Mouse (Mus musculus) embryonic facial prominence, embryonic 13.5 days (tissue): ENCODE measurements at regions not wholly inside any gene's neighbourhood (a gene's known extent, or its start where the extent isn't known, plus 50 kb on each side); places are given as distances from the start of the nearest gene placed in this dataset.

Source experiments
- ATAC-seq: fragments of 200-750 bp; cut with Nextera tagmentation; 2 replicates; pipeline ENCODE4 v1.8.0; 2017; ENCODE audit warnings: low read depth; ENCODE audit not compliant: insufficient number of reproducible peaks, insufficient read depth, low FRiP score, low TSS enrichment
- H3K27ac ChIP-seq: fragments of 300-500 bp; sonication (generic); 2 replicates; pipeline ENCODE4 v1.5.1; 2015; ENCODE audit warnings: moderate library complexity, mild to moderate bottlenecking, inconsistent platforms
- H3K27me3 ChIP-seq: fragments of 300-500 bp; sonication (generic); 2 replicates; pipeline ENCODE4 v1.6.1; 2015; ENCODE audit warnings: mild to moderate bottlenecking, inconsistent platforms
- H3K36me3 ChIP-seq: fragments of 300-500 bp; sonication (generic); 2 replicates; pipeline ENCODE4 v1.6.1; 2015; ENCODE audit warnings: mild to moderate bottlenecking, inconsistent platforms
- H3K4me1 ChIP-seq: fragments of 300-500 bp; sonication (generic); 2 replicates; pipeline ENCODE4 v1.6.1; 2015; ENCODE audit warnings: inconsistent platforms
- H3K4me2 ChIP-seq: fragments of 300-500 bp; sonication (generic); 2 replicates; pipeline ENCODE4 v1.6.1; 2015; ENCODE audit warnings: moderate library complexity, mild to moderate bottlenecking, inconsistent platforms
- H3K4me3 ChIP-seq: fragments of 300-500 bp; sonication (generic); 2 replicates; pipeline ENCODE4 v1.5.1; 2015; ENCODE audit warnings: mild to moderate bottlenecking, inconsistent platforms
- H3K9ac ChIP-seq: fragments of 300-500 bp; sonication (generic); 2 replicates; pipeline ENCODE4 v1.6.1; 2015; ENCODE audit warnings: mild to moderate bottlenecking, inconsistent platforms
- H3K9me3 ChIP-seq: fragments of 300-500 bp; sonication (generic); 2 replicates; pipeline ENCODE4 v1.6.1; 2016; ENCODE audit warnings: inconsistent platforms
- WGBS: fragments of 180-500 bp; shearing (Covaris S2); methylation state at CpG from one replicate; pipeline ENCODE4 v1.1.7; 2015; ENCODE audit warnings: mixed read lengths; 5-methylcytosine and 5-hydroxymethylcytosine counted together

GRCm38 (mm10) chr12:25438217-25439028, 341.5 kb upstream of the Id2 start:
- Histone ChIP-seq H3K9ac (no peak overlapping the region), H3K9me3 (no peaks in the 10 kb centered on the region), H3K4me1 (peaks cover 15% of the 10 kb centered on the region), H3K36me3 (no peaks in the 10 kb centered on the region), H3K4me3 (no peak overlapping the region), H3K27me3 (no peaks in the 10 kb centered on the region), H3K27ac (no peak overlapping the region), H3K4me2 (no peak overlapping the region)
- 69% methylated on average over 8 of the region's 8 CpGs for WGBS
- ATAC-seq: no peak

- H3K9ac ChIP-seq: no peak overlapping the region
- no peak overlapping the region for H3K4me3 ChIP-seq
- 63% methylated on average over 4 of the region's 4 CpGs for WGBS
- peaks cover 15% of the 10 kb centered on the region for H3K4me1 ChIP-seq
- H3K9me3 ChIP-seq: no peaks in the 10 kb centered on the region
- H3K4me2 ChIP-seq: no peak overlapping the region
- H3K27me3 ChIP-seq: no peaks in the 10 kb centered on the region
- no peak for ATAC-seq
- no peak overlapping the region for H3K27ac ChIP-seq
- H3K36me3 ChIP-seq: no peaks in the 10 kb centered on the region
Observed at GRCm38 (mm10) chr12:25437556-25437955, 340.6 kb upstream of the Id2 start.

- H3K27me3 ChIP-seq: no peaks in the 10 kb centered on the region
- no peak overlapping the region for H3K4me2 ChIP-seq
- no peak for ATAC-seq
- H3K9ac ChIP-seq: no peak overlapping the region
- H3K9me3 ChIP-seq: no peaks in the 10 kb centered on the region
- WGBS: 60% methylated on average over 6 of the region's 6 CpGs
- H3K4me1 ChIP-seq: peaks cover 15% of the 10 kb centered on the region
- no peaks in the 10 kb centered on the region for H3K36me3 ChIP-seq
- no peak overlapping the region for H3K4me3 ChIP-seq
- peak overlapping the region; percentile 30; the same call in 1 of the 2 replicates for H3K27ac ChIP-seq
Observed at GRCm38 (mm10) chr12:25436220-25436911, 339.4 kb upstream of the Id2 start.

- H3K4me3 ChIP-seq: no peak overlapping the region
- H3K9me3 ChIP-seq: no peaks in the 10 kb centered on the region
- WGBS: 98% methylated on average over 6 of the region's 6 CpGs
- H3K27ac ChIP-seq: no peak overlapping the region
- H3K4me1 ChIP-seq: peaks cover 29% of the 10 kb centered on the region
- no peaks in the 10 kb centered on the region for H3K36me3 ChIP-seq
- no peak overlapping the region for H3K9ac ChIP-seq
- H3K4me2 ChIP-seq: no peak overlapping the region
- no peak for ATAC-seq
- no peaks in the 10 kb centered on the region for H3K27me3 ChIP-seq
Observed at GRCm38 (mm10) chr12:25432796-25433195, 335.9 kb upstream of the Id2 start.

GRCm38 (mm10) chr12:25430911-25431310, 334.0 kb upstream of the Id2 start:
- Histone ChIP-seq H3K9ac (no peak overlapping the region), H3K4me2 (no peak overlapping the region), H3K9me3 (no peaks in the 10 kb centered on the region), H3K27ac (no peak overlapping the region), H3K36me3 (no peaks in the 10 kb centered on the region), H3K4me3 (no peak overlapping the region), H3K27me3 (no peaks in the 10 kb centered on the region), H3K4me1 (peaks cover 14% of the 10 kb centered on the region)
- no peak for ATAC-seq
- 91% methylated on average over 4 of the region's 4 CpGs for WGBS

- WGBS: 71% methylated on average over 11 of the region's 11 CpGs
- Histone ChIP-seq H3K27me3 (no peaks in the 10 kb centered on the region), H3K4me1 (peaks cover 14% of the 10 kb centered on the region), H3K36me3 (no peaks in the 10 kb centered on the region), H3K4me3 (no peak overlapping the region), H3K4me2 (no peak overlapping the region), H3K27ac (peak overlapping the region; percentile 63; the same call in 1 of the 2 replicates), H3K9me3 (no peaks in the 10 kb centered on the region), H3K9ac (no peak overlapping the region)
- no peak for ATAC-seq
Observed at GRCm38 (mm10) chr12:25427911-25428642, 331.1 kb upstream of the Id2 start.

- Histone ChIP-seq H3K4me1 (peaks cover 8% of the 10 kb centered on the region; the same call in 1 of the 2 replicates), H3K9me3 (no peaks in the 10 kb centered on the region), H3K4me3 (no peak overlapping the region), H3K36me3 (no peaks in the 10 kb centered on the region), H3K27me3 (no peaks in the 10 kb centered on the region), H3K27ac (no peak overlapping the region), H3K4me2 (no peak overlapping the region), H3K9ac (no peak overlapping the region)
- no peak for ATAC-seq
- 73% methylated on average over 4 of the region's 4 CpGs for WGBS
Observed at GRCm38 (mm10) chr12:25417336-25417735, 320.4 kb upstream of the Id2 start.

GRCm38 (mm10) chr12:25416571-25416970, 319.6 kb upstream of the Id2 start:
- no peaks in the 10 kb centered on the region for H3K27me3 ChIP-seq
- peaks cover 10% of the 10 kb centered on the region; the same call in 1 of the 2 replicates for H3K4me1 ChIP-seq
- no peak overlapping the region for H3K4me2 ChIP-seq
- no peaks in the 10 kb centered on the region for H3K9me3 ChIP-seq
- WGBS: 86% methylated on average over 3 of the region's 3 CpGs
- ATAC-seq: no peak
- H3K27ac ChIP-seq: no peak overlapping the region
- no peak overlapping the region for H3K4me3 ChIP-seq
- no peaks in the 10 kb centered on the region for H3K36me3 ChIP-seq
- no peak overlapping the region for H3K9ac ChIP-seq

GRCm38 (mm10) chr12:25415641-25416040, 318.7 kb upstream of the Id2 start:
- no peak for ATAC-seq
- H3K36me3 ChIP-seq: no peaks in the 10 kb centered on the region
- no peaks in the 10 kb centered on the region for H3K27me3 ChIP-seq
- H3K9ac ChIP-seq: no peak overlapping the region
- no peak overlapping the region for H3K4me2 ChIP-seq
- no peak overlapping the region for H3K4me3 ChIP-seq
- no peaks in the 10 kb centered on the region for H3K9me3 ChIP-seq
- WGBS: 44% methylated on average over 3 of the region's 3 CpGs
- H3K4me1 ChIP-seq: peaks cover 10% of the 10 kb centered on the region; the same call in 1 of the 2 replicates
- H3K27ac ChIP-seq: no peak overlapping the region

GRCm38 (mm10) chr12:25415232-25415631, 318.3 kb upstream of the Id2 start:
- ATAC-seq: no peak
- WGBS: 20% methylated on average over 2 of the region's 2 CpGs
- Histone ChIP-seq H3K9ac (no peak overlapping the region), H3K4me1 (peaks cover 10% of the 10 kb centered on the region; the same call in 1 of the 2 replicates), H3K36me3 (no peaks in the 10 kb centered on the region), H3K4me2 (no peak overlapping the region), H3K27ac (no peak overlapping the region), H3K4me3 (no peak overlapping the region), H3K27me3 (no peaks in the 10 kb centered on the region), H3K9me3 (no peaks in the 10 kb centered on the region)

GRCm38 (mm10) chr12:25407301-25407700, 310.4 kb upstream of the Id2 start:
- H3K9me3 ChIP-seq: no peaks in the 10 kb centered on the region
- 96% methylated on average over 2 of the region's 2 CpGs for WGBS
- no peaks in the 10 kb centered on the region for H3K36me3 ChIP-seq
- no peak overlapping the region for H3K4me2 ChIP-seq
- H3K9ac ChIP-seq: no peak overlapping the region
- no peak overlapping the region for H3K27ac ChIP-seq
- no peaks in the 10 kb centered on the region for H3K27me3 ChIP-seq
- no peak overlapping the region for H3K4me3 ChIP-seq
- ATAC-seq: no peak
- H3K4me1 ChIP-seq: peaks cover 2% of the 10 kb centered on the region; the same call in 1 of the 2 replicates
